Mouse (Mus musculus) heart, adult 2 months (tissue): ENCODE data around the gene Ccdc81.

Source experiments
- CTCF ChIP-seq: fragments of 200-600 bp; IDR thresholded peaks from 2 replicates; pipeline ENCODE4 v1.8.1; 2022; ENCODE audit warnings: antibody characterized with exemption, mild to moderate bottlenecking, moderate library complexity
- EP300 ChIP-seq: fragments of 200-500 bp; IDR thresholded peaks from 2 replicates; pipeline ENCODE4 v1.6.1; 2011; ENCODE audit warnings: low read depth, low read length, control low read depth; ENCODE audit not compliant: insufficient read depth
- POLR2A ChIP-seq: fragments of 200-500 bp; IDR thresholded peaks from 2 replicates; pipeline ENCODE4 v1.6.1; 2011; ENCODE audit warnings: mild to moderate bottlenecking, low read depth, low read length, control low read depth; ENCODE audit not compliant: insufficient read depth

DNA sequence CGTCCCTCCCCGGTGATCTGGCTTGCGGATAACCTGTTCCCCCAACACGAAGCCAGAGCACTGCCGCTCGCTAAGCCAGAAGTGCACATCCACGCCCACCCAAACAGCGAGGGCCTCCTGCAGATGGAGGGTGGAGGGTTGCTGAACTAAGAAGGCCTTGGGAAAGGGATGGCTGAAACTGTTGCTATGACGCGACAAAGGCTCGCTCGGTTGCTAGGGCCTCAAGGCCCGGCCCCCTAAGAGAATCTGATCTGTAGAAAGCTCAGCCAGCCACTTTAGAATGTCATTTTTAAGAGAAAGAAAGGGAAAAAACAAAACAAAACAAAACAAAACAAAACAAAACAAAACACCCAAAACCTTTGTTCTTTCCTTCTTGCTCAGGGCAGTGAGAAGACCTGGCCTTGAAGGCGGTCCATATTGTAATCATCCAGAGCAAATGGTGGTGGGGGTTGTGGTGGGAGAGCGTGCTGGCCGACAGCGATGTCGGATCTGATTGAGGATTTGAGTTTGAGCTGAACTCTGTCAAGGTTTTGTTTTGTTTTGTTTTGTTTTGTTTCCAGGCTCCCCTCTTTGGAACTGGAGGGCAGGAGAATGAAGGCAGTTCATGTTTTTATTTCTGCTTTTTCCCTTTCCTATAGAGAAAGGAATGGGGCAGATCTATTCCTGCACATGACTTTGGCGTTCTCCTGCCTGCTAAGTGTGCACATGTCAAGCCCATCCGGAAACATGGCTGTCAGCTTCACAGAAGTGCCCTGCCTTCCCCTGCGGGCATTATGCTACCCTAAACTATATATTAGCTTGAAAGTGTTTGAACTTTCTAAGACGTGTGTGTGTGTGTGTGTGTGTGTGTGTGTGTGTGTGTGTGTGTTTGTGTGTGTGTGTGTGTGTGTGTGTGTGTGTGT lies at the start of gene Ccdc81:
- TF ChIP-seq CTCF (no peak), EP300 (no peak), POLR2A (no peak)
